17 mouse cellular contexts compared by ENCODE assay signal in the genomic region with DNA sequence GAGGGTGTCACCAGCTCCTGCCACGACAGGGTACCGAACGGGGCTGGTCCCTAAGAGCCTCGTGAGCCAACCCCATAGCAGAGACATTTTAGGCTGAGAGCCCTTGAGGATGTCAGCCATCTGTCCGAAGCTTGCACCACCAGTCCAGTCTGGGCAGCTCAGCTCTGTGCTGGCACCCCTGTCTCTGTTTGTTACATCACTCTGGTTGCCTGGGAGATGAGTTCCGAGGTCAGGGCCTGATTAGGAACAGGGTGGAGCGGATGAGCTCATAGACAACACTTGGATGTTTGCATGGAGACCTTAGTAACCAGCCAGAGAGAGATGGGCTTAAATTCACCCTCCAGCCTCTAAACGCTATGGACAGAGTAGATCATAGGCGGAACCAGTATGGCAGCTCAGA. TPM values are rescaled to one million over a fixed set of nuclear protein-coding genes. Genes with fewer than 3 reads are reported as not detected.
DNase-seq lines count a peak whose midpoint lies in the region; ATAC-seq lines count a peak whose summit lies in the region.
"Had no signal": no experiment of that assay in that cellular context is flagged by ENCODE, and none has a peak within 500 bp of the region (broad histone marks: within the 10 kb centered on the region; RNA-seq: fewer than 3 reads in every experiment).

No protein-coding gene starts in this region.

- intact Hi-C loops in heart, postnatal 10 days (cut with DNase I) = no loop called here

- no peaks in the 10 kb centered on the region for H3K27me3 ChIP-seq in midbrain, embryonic 11.5 days (ENCODE audit: control insufficient read depth, insufficient read depth, low read length)
- H3K27me3 ChIP-seq in midbrain, embryonic 15.5 days (replicated peaks) = no peaks in the 10 kb centered on the region
- H3K27me3 ChIP-seq: embryonic facial prominence, embryonic 15.5 days; hindbrain, embryonic 15.5 days; liver, embryonic 13.5 days had no signal

- no peak overlapping the region for H3K9ac ChIP-seq in midbrain, embryonic 11.5 days (ENCODE audit: low read length)
- no peak overlapping the region for H3K9ac ChIP-seq in midbrain, embryonic 15.5 days
- H3K9ac ChIP-seq: embryonic facial prominence, embryonic 15.5 days; heart, embryonic 13.5 days; hindbrain, embryonic 15.5 days; liver, embryonic 13.5 days had no signal

- H3K4me3 ChIP-seq in midbrain, embryonic 11.5 days (ENCODE audit: low read depth, low read length) = no peak overlapping the region
- H3K4me3 ChIP-seq in midbrain, embryonic 15.5 days = no peak overlapping the region
- H3K4me3 ChIP-seq: embryonic facial prominence, embryonic 15.5 days; heart, embryonic 13.5 days; hindbrain, embryonic 15.5 days; liver, embryonic 13.5 days had no signal

- H3K27ac ChIP-seq in midbrain, embryonic 11.5 days (ENCODE audit: low read depth, low read length) = no peak overlapping the region
- no peak overlapping the region for H3K27ac ChIP-seq in midbrain, embryonic 15.5 days
- H3K27ac ChIP-seq: embryonic facial prominence, embryonic 15.5 days; heart, embryonic 13.5 days; hindbrain, embryonic 15.5 days; liver, embryonic 13.5 days had no signal

- ATAC-seq in midbrain, embryonic 11.5 days (ENCODE audit: low FRiP score) = 0 out of 2 replicates have a peak, but pooled peaks have one; percentile 30
- no peak for ATAC-seq in midbrain, embryonic 15.5 days (replicated peaks)
- ATAC-seq: forebrain, embryonic 16.5 days had no signal

- H3K36me3 ChIP-seq in midbrain, embryonic 11.5 days (ENCODE audit: control insufficient read depth, insufficient read depth, low read length) = no peaks in the 10 kb centered on the region
- H3K36me3 ChIP-seq in midbrain, embryonic 15.5 days (replicated peaks) = no peaks in the 10 kb centered on the region
- H3K36me3 ChIP-seq: embryonic facial prominence, embryonic 15.5 days; heart, embryonic 13.5 days; hindbrain, embryonic 15.5 days; liver, embryonic 13.5 days had no signal

- peaks cover 8% of the 10 kb centered on the region for H3K4me1 ChIP-seq in midbrain, embryonic 11.5 days (ENCODE audit: control insufficient read depth, insufficient read depth, low read length)
- peaks cover 14% of the 10 kb centered on the region for H3K4me1 ChIP-seq in midbrain, embryonic 15.5 days
- H3K4me1 ChIP-seq: liver, embryonic 13.5 days had no signal

- DNase-seq in embryo, embryonic 10.5 days (ENCODE audit: low spot score) = peak; percentile 12
- no peak for DNase-seq in embryo, embryonic 10 days (ENCODE audit: low spot score)
- no peak for DNase-seq in midbrain, embryonic 11.5 days (ENCODE audit: low spot score, missing footprints)
- DNase-seq in heart, postnatal 10 days = peak; percentile 40 to 44
- DNase-seq in kidney, postnatal 36 days = no peak
- no peak for DNase-seq in thymus, postnatal 4 days
- no peak for DNase-seq in B cell, adult 2 months
- DNase-seq: cerebellum, adult 9-11 months; kidney, adult 9 months; liver, embryonic 13.5 days; spleen, adult 18-20 months had no signal

- H3K9me3 ChIP-seq in midbrain, embryonic 11.5 days (ENCODE audit: control insufficient read depth, low read length) = no peaks in the 10 kb centered on the region
- no peaks in the 10 kb centered on the region for H3K9me3 ChIP-seq in midbrain, embryonic 15.5 days
- H3K9me3 ChIP-seq: embryonic facial prominence, embryonic 15.5 days; heart, embryonic 13.5 days; hindbrain, embryonic 15.5 days; liver, embryonic 13.5 days had no signal

- WGBS in midbrain, embryonic 11.5 days = 70% methylated on average over 9 of the region's 9 CpGs
- WGBS in midbrain, embryonic 15.5 days = 76% methylated on average over 9 of the region's 9 CpGs

- no peak overlapping the region for H3K4me2 ChIP-seq in midbrain, embryonic 11.5 days
- H3K4me2 ChIP-seq in midbrain, embryonic 15.5 days = no peak overlapping the region
- H3K4me2 ChIP-seq: embryonic facial prominence, embryonic 15.5 days; heart, embryonic 13.5 days; hindbrain, embryonic 15.5 days; liver, embryonic 13.5 days had no signal

RNA-seq across cellular contexts. Expression of a gene that starts 30.1 kb away (rescaled TPM):
- polyA plus RNA-seq in midbrain, embryonic 11.5 days (2014; fragmentation: Nextera tagmentation; extraction: Ambion mirVana) = 5.5 and 6.1 TPM in 2 replicates
- polyA plus RNA-seq in midbrain, embryonic 15.5 days (2015; fragmentation: Nextera tagmentation; extraction: Ambion mirVana) = 3.9 and 5.2 TPM in 2 replicates
- 100 to 1,000 TPM; 155 to 178 TPM for total RNA-seq in heart, postnatal 10 days (2021)
- total RNA-seq: megakaryocyte-erythroid progenitor cell, adult 5-6 weeks had no signal

Comparison
In these comparisons a context has a peak if more than half of its experiments do, and no peak if none do; other contexts are left out.
1. DNase-seq: peak in embryo, embryonic 10.5 days (single experiment) and heart, postnatal 10 days (2 of 2); none in embryo, embryonic 10 days (single experiment), midbrain, embryonic 11.5 days (single experiment), kidney, postnatal 36 days (0 of 2), thymus, postnatal 4 days (single experiment) and B cell, adult 2 months (0 of 2).